Mouse (Mus musculus) forelimb bud, embryonic 11.5 days (tissue): Measurements from ENCODE around the gene Arhgef15.
"Not testable (repeated sequence)": the region's sequence is repeated elsewhere in the genome, so short reads cannot be mapped to it uniquely, and the experiment has no call there.

Source experiments
- DNase-seq: peaks from one replicate; pipeline ENCODE4 v3.0.0-alpha.2; 2012; ENCODE audit warnings: low read depth, low spot score

Gene Arhgef15

DNA sequence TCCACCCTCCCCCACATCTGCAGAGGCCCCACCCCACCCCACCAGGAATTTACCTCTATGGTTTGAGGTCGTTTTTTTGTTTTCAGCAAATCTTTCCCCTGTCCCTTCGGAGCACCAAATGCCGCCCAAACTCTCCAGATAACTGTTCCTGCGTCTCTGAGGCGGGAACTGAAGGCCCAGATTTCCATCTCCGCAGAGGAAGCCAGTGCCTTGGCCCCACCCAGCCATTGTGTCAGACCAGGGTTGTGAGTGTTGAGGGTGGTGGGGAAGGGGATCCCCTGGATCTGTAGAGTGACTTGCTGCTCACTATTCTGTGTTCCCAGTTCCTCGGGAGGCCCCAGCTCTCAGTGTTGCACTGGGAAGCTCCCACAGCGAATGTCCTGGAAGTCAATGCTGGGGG is at the start of gene Arhgef15:
Gene Arhgef15 (minus strand): TSS at position 173 of the 400 bp plus-strand sequence.
- no peak for DNase-seq

DNA sequence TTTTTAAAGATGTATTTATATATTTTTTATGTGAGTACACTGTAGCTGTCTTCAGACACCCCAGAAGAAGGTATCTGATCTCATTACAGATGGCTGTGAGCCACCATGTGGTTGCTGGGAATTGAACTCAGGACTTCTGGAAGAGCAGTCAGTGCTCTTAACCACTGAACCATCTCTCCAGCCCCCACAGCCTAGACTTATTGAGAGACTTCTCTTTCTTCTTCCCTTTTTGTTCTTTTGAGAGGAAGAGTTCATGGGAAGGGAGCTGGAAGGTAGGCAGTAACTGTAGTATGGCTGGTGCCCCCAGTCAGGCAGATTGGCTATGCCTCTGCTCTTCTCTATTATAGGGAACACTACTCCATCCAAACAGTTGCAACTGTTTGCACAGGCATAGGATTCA is 49.3 kb upstream of the Arhgef15 start:
- not testable (repeated sequence) for DNase-seq

DNA sequence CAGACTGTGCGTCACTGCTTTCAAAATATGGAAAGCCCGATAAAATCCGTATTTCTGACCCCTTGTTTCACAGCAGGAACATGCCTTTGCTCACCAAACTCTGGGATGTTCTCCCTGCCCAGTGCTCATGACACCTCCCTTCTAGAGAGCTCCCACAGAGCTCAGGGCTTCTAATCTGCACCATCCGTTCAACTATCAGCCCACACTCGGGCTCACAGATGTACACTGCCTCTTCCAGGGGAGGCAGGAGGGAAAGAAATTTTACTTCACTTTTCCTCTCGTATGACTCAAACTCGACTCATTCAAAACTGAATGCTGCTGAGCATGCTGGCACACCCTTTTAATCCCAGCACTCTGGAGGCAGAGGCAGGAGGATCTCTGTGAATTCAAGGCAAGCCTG is 47.9 kb upstream of the Arhgef15 start:
- DNase-seq: no peak

DNA sequence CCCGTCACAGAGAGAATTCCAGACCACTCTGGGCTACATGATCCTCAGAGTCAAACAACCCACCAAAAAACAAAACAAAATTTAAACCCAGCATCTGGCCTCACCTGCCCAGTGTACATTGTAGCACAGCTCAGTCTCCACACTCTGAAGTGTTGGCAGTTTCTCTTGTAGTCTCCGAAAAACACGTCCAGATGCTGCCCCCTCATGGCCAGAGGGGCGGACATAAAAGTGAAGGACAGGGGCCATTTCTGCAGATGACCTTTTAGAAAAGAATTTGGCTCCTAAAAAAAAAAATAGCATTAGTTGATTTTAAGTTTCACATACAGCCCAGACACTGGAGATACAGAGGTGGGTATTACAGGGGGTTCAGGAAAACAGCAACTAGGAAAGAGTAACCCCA is 46.3 kb upstream of the Arhgef15 start:
- DNase-seq: no peak

DNA sequence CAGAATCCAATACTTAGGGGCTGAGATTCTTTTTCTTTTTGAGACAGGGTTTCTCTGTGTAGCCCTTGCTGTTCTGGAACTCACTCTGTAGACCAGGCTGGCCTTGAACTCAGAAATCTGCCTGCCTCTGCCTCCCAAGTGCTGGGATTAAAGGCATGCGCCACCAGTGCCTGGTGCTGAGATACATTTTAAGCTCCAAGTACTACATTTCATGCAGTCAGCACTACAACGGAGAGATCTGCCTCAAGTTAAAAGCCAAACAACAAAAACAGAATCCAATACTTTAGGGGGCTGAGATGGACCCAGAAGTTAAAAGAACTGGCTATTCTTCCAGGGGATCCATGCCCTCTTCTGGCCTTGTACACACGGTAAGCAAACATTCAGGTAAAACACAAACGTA is 45.5 kb upstream of the Arhgef15 start:
- DNase-seq: not testable (repeated sequence)

DNA sequence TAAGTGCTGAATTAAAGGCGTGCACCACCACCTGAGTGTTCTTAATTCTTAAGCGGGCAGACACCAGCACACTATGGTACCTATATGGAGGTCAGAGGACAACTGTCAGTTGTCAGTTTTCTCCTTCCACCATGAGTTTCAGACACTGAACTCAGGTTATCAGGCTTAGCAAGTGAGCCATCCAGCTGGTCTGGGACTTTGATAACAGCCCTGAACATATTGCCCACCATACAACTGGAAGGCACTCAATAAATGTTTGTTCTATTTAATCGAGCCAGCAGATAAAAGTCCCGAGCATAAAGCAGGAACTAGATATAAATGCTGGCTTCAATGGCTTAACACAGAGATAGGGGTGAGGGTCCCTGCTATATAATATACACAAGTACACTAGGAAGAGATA is 39.8 kb upstream of the Arhgef15 start:
- DNase-seq: no peak

DNA sequence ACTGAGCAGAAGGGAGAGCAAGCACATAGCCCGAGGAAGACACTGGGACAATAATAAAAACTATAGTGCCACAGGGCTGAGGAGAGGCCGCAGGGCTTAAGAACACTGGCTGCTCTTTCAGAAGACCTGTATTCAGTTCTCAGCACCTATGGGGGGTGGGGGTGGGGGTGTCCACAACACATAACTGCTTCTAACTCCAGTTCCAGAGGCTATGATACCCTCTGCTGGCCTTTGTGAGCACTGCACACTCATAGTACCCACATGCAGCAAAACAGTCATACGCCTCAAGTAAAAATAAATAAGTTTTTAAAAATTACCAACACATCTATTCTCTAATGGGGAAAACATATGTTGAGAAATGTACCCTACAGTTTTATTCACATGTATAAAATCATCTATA is 37.1 kb upstream of the Arhgef15 start:
- no peak for DNase-seq

DNA sequence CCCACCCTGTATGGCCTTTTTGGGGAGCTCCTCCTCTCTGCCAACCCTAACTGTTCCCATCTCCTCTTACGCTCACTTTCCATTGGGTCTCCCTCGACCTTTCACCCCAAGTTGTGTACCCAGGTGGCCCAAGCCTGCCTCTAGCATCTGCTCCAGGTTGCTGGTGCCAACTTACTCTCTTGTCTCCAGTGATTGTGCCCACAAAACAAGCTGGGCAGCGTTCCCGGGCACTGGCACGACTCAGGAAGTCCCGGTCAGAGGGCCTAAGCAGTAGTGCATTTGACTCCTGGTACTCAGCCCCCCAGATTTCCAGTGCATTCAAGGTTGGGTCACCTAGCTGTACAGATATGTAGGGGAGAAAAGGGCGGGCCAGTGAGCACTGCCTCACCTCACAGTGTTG is 35.8 kb upstream of the Arhgef15 start:
- no peak for DNase-seq

DNA sequence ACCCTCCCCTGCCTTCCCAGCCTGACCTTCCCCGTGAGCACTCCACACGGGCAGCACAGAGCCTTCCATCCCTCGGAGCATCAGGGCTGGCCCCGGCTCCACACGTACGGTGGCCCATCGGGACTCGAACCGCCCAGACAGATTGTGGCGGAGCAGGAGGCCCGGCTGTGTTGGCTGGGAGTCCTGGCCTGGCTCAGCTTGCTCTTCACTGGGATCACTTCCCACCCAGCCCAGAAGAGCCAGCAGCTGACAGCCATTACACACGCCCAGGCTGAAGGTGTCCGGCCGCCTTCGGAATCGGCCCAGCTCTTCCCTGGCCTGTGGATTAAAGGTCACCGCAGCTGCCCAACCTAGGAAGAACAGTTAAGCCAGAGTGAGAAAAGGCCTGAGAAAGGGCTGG is 31.1 kb upstream of the Arhgef15 start:
- DNase-seq: no peak

DNA sequence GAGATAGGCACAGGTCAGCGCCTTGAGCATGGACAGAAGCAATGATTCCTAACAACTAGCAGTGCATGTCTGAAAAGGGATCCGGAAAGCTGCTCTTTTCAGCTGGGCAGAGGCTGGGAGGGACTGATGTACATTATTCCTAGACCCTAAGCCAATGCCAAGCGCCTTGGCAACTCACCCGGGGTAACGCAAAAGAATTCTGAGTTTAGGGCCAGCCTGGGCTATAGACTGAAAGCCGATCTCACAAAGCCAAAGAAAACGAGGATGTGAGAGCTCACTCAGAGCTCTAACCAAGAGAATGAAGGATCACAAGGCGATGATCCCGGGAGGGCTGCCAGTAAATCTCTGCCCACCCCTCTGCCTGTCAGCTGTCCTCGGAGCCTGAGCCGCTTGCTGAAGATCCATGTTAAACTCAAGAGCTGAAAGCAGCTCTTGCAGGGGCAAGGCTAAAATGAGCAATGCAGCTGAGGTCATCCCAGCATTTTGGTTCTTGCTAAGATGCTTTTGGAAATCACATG is 30.1 kb upstream of the Arhgef15 start:
- DNase-seq: no peak

DNA sequence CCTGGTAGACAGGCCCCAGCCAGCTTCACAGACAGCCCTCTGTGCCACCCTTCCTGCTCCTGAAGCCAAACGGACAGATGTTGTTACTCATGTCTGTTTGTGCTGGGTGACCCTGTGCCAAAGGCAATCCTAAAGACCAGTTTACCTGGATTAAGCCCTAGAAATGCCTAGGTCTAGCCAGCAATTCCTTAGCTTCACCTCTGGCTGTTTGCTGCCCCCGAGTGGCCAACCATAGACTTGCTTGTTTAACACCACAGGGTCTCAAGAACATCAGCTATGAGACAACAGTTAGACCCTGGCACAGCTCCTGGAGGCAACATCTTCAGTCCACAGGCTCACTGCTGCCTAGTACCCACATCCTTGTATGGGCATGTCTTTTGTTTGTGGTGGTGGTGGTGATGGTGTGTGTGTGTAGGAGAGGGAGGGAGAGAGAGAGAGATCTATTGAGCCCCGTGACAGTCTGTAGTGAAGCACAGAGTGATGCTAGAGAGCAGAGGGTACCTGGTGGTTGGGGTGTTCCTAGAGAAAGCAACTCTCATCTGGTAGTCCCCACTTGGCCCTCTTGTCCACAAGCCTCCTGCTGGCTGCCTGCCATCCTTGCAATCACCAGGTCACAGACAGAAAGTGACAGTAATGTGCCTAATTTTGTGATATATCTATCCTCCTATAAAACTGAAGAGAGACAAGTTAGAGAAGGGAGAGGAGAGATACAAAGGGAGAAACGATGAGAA is 25.5 kb upstream of the Arhgef15 start:
- DNase-seq: peak; percentile 73

DNA sequence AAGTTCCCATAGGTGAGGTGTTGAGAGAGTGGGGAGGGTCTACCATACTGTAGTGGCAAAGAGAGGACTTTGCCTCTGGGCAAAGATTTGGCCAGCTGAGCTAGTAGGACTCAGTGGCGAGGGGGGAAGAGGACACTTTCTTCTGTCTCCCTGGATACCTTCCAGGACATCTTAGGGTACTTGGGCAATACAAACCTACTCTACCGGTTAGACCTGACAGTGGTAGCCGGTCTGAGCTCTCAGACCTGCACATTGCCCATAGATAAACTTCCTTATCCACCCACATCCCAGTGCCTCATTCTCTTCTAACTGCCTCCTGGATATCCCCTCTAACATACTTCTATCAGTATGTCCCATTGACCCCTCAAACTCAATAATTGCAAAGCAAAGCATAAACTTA is 23.6 kb upstream of the Arhgef15 start:
- no peak for DNase-seq

DNA sequence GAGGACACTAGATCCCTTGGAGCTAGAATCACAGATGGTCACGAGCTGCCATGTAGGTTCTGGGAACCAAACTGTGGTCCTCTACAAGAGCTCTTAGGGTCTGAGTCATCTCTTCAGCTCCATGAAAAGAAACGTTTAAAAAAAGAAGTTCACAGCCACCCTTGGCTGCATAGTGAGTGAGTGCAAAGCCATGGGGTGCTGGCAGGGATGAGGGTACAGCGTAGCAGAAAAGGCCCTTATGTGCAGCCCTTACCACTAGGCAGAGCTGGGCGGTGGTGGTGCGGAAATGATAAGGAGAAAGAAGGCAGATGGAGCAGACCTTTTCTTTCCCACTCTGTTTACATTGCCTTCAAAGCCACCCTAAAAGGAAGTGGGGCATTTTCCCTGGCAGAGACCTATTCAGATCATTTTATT is 22.0 kb upstream of the Arhgef15 start:
- no peak for DNase-seq

DNA sequence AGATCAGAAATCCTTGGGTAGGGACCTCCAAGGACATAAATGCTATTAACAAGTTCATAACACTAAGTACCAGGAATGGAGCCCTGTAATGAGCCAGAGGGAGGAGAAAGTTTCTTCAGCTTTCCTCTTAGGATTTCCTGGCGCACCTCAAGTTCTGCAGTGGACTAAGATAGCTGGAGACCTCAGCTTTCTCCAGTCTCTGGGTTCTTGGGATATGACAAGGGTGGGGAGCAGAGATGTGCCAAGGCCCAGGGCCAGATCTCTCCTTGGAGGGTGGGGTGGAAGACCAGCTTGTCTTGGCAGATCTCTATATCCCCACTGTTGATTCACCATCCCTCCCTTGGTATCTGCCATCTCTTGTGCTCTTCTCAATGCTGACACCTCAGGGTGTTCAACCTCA is 18.3 kb upstream of the Arhgef15 start:
- DNase-seq: no peak

DNA sequence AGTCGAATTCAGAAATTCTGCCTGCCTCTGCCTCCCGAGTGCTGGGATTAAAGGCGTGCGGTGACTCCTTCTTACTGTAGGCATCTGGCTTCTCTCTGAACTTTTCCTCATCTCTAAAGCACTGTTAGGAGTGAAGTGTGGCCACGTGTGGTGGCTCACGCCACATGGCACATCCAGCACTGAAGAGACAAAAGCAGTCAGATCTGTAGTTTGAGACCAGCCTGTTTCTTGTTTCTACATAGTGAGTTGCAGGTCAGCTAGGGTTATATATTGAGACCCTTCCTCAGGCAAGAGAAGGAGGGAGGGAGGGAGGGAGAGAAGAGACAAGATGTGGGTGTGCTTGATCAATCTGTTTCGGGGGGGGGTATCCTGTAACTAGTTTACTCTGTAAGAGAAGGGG is 17.8 kb upstream of the Arhgef15 start, which contains the start of gene Rangrf:
Gene Rangrf (minus strand): TSS at position 101 of the 400 bp plus-strand sequence.
- DNase-seq: no peak

DNA sequence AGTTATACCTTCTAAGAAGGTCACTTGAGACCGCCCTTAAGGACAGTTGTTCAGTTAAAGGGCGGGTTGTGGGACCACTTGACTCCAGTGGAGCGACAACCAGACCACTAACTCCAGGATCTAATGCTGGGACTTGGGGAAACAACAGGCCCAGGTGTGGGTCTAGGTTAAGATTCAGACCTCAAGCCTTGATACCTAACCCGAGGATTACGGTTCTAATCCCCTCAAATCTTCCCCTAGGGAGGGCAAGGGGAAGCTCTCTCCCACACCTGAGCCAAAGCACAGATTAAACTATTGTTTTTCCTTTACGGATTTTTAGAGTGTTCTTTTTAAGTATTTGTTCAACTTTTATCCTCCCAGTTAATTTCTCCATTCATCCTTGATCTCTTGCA is 16.8 kb upstream of the Arhgef15 start:
- DNase-seq: no peak

DNA sequence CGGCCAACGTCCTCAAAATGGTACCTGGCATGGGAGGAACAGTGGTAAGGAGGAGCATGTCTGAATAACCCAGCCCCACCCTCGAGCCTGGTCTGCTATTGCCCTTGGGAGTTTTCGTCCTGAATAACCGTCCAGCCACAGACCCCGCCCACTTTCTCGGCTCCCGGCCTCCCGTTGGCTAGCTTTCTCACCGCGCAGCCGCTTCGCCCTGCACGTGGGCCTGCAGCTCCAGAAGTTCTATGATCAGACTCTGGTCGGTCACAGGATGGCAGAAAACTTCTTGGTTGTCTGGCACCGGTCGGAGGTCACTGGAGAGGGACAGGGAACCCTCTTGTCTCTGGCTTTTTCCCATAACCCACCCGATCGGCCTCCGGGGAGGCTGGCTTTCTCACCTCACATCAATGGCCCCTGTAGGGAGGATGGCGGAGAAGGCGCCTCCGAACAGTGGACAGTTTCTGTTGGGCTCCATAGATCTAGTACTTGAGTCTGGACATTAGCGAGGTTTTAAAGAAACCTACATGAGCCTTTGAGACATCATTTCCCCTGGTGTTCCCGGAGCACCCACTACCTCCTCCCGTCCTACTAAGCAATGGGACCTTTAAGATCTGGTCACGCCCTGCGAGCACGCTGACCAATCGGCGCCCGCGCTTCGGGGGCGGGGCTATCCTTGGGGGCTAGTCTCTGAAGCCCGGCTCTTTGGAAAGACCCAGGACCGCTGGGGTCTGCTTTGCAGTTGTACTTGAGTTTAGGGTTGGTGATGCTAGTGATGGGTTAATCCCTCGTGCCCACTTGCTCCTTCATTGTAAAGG is 16.2 kb upstream of the Arhgef15 start:
- peak; percentile 82 for DNase-seq

DNA sequence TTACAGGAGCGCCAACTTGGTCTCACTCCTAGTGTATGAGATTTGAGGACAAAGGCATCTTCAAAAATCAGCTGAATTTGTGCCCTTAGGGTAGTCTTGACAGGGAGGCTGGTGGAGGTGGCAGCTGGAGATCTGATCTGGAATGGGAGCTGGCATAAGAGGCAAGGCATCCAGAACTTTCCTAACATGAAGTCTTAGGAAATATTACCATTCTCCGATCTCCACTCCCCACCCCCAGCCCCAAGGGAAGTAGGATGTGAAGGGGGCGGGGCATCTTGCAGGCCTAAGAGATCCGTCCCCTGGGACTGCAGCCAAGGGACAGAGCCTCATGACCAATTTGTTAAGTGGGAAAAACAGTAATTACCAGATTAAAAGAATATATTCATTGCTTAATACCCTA is 13.0 kb upstream of the Arhgef15 start:
- DNase-seq: no peak

DNA sequence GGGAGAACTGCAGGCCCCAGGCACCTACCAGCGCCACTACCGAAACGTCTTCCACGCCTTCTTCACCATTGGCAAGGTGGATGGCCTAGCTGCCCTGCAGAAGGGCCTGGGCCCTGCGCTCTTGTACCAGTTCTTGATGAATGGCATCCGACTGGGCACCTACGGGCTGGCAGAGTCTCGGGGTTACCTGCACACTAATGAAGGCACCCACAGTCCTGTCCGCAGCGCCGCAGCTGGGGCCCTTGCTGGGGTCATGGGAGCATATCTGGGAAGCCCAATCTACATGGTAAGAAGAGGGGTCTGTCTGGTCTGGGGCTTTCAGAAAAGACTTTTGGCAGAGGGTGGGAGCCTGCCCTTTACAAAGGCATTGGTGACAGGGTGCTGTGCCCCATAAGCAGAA is 11.5 kb upstream of the Arhgef15 start:
- DNase-seq: no peak

DNA sequence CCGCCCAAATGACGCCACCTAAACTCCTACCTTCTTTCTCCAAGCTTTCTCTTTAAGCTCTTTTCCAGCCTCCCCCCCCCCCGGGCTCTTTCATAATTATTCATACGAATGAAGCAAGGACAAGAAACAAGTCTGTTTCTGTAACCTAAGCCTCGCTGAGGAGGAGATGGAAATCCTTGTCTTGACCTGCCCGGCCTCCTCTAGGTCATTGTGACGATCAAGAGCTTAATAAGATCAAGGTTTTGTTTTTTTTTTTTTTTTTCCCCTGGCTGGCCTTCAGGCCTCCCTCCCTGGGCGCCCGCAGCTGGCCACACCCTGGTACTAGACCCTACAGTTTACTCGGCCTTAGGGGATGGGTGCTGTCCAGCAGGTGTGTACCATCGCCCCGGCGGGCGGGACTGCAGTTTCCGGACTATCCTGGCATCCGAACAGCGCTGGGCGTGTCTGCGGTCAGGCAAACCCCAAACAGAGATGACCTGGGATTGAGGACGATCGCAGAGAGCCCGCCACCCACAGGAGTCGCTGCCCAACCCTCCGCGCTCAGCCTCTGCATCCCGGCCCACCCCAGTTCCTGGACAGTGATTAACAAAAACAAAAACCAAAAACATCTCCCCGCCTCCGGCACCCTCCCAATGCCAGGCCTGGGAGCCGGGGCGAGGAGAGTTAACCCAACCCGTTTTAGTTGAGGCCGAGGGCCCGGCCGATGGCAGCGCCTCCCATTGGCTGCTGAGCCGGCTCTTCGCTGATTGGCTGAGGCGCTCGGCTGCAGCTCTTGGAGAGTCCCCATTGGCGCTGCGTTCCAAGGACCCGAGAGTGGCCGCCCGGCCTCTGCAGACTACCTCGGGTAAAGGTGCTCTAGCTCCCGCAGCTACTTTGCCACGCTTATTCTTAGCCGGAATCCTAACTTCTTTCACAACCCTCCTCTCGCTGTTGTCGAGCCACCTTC is 10.3 kb upstream of the Arhgef15 start, which contains the start of gene Slc25a35:
Gene Slc25a35 (plus strand): TSS at position 795 of the 946 bp plus-strand sequence.
- peak; percentile 88 for DNase-seq

DNA sequence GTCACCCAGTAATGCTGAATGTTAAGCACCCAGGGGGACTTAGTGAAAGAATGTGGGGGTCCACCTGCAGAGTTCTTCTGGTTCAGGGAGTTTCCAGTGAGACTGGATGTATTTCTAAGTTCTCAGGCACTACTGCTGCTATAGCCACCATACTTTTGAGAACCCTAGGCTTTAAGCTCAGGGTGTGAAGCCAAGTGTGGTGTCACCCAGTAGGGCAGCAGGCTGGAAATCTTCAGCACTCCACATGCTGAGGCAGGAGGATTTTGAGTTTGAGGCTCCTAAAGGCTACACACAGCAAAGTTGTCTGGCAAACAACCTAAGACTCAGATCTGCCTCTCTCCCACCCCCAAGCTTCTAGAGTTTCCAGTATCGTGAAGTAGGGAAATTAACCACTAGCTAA is 9.3 kb upstream of the Arhgef15 start:
- DNase-seq: no peak

DNA sequence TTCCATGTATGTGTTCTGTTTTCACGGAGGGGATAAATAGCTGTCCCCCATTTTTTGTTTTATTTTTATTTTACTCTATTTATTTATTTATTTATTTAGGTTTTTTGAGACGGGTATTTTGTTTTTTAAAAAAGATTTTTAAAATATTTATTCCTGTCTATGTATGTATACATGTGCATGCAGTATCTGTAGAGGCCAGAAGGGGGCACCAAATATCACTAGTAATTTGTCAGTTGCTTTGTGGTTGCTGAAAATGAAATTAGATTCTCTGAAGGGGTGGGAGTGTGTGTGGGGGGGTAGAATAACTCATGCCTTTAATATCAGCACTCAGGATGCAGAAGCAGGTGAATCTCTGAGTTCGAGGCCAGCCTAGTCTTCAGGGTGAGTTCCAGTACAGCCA is 8.6 kb upstream of the Arhgef15 start:
- peak; percentile 58 for DNase-seq
